Mouse (Mus musculus) adrenal gland, postnatal 25 days (tissue): ENCODE results near the gene Ano6. TPM values are rescaled to one million over a fixed set of nuclear protein-coding genes. Genes with fewer than 3 reads are reported as not detected.
"Not testable (repeated sequence)": the region's sequence is repeated elsewhere in the genome, so short reads cannot be mapped to it uniquely, and the experiment has no call there.

Source experiments
- DNase-seq: peaks from one replicate; pipeline ENCODE4 v3.0.0; 2021; ENCODE audit warnings: mixed read lengths
- total RNA-seq: library from RNA; stranded (reverse); gene quantifications from 2 replicates; pipeline ENCODE4 v1.2.3, GENCODE M21; 2021

Gene Ano6
- total RNA-seq, 1 experiment from 2014 or later: 75.4 TPM

GRCm38 (mm10) chr15:95828018-95828646 lies 37.5 kb downstream of the Ano6 start:
- DNase-seq: not testable (repeated sequence)

- no peak for DNase-seq
Measured at GRCm38 (mm10) chr15:95828647-95829254, 38.1 kb downstream of the Ano6 start.

- DNase-seq: no peak
Measured at GRCm38 (mm10) chr15:95829553-95830205, 39.0 kb downstream of the Ano6 start.

GRCm38 (mm10) chr15:95830206-95830560 lies 39.5 kb downstream of the Ano6 start:
- DNase-seq: no peak

- DNase-seq: no peak
Measured at GRCm38 (mm10) chr15:95833292-95833691, 42.6 kb downstream of the Ano6 start.

GRCm38 (mm10) chr15:95836077-95836476 lies 45.4 kb downstream of the Ano6 start:
- DNase-seq: no peak

- no peak for DNase-seq
Measured at GRCm38 (mm10) chr15:95836646-95837434, 46.2 kb downstream of the Ano6 start.

GRCm38 (mm10) chr15:95837570-95837969 lies 46.9 kb downstream of the Ano6 start:
- DNase-seq: no peak

GRCm38 (mm10) chr15:95838171-95839020 lies 47.8 kb downstream of the Ano6 start:
- DNase-seq: no peak

- DNase-seq: no peak
Measured at GRCm38 (mm10) chr15:95839789-95840188, 49.1 kb downstream of the Ano6 start.

GRCm38 (mm10) chr15:95843183-95843949 lies 52.7 kb downstream of the Ano6 start:
- no peak for DNase-seq

GRCm38 (mm10) chr15:95844412-95844811 lies 53.8 kb downstream of the Ano6 start:
- no peak for DNase-seq

- no peak for DNase-seq
Measured at GRCm38 (mm10) chr15:95846102-95846501, 55.5 kb downstream of the Ano6 start.

GRCm38 (mm10) chr15:95848493-95849064 lies 57.9 kb downstream of the Ano6 start:
- DNase-seq: peak; percentile 46

GRCm38 (mm10) chr15:95849513-95850411 lies 59.1 kb downstream of the Ano6 start:
- no peak for DNase-seq

GRCm38 (mm10) chr15:95850546-95850945 lies 59.9 kb downstream of the Ano6 start:
- no peak for DNase-seq

GRCm38 (mm10) chr15:95855051-95855844 lies 64.6 kb downstream of the Ano6 start:
- no peak for DNase-seq

- no peak for DNase-seq
Measured at GRCm38 (mm10) chr15:95855953-95856352, 65.3 kb downstream of the Ano6 start.
